Mouse (Mus musculus) thymus, adult 2 months (tissue): ENCODE measurements at regions not wholly inside any gene's neighbourhood (a gene's known extent, or its start where the extent isn't known, plus 50 kb on each side); places are given as distances from the start of the nearest gene placed in this dataset.

Source experiments
- DNase-seq: peaks from one replicate; pipeline ENCODE4 v3.0.0; 2021
- H3K27ac ChIP-seq: fragments of 200-500 bp; 2 replicates; pipeline ENCODE4 v1.5.1; 2012; ENCODE audit warnings: low read length, control low read depth; ENCODE audit not compliant: control insufficient read depth, insufficient read depth
- H3K27me3 ChIP-seq: fragments of 200-500 bp; 2 replicates; pipeline ENCODE4 v1.6.1; 2012; ENCODE audit warnings: mild to moderate bottlenecking, low read length, moderate library complexity, mixed read lengths; ENCODE audit not compliant: control insufficient read depth, insufficient read depth
- H3K36me3 ChIP-seq: fragments of 200-500 bp; 2 replicates; pipeline ENCODE4 v1.6.1; 2012; ENCODE audit warnings: mild to moderate bottlenecking, low read length, moderate library complexity; ENCODE audit not compliant: control insufficient read depth, insufficient read depth
- H3K4me1 ChIP-seq: fragments of 200-500 bp; replicated peaks from 2 replicates; pipeline ENCODE4 v1.6.1; 2012; ENCODE audit warnings: low read length; ENCODE audit not compliant: control insufficient read depth, insufficient read depth
- H3K4me3 ChIP-seq: fragments of 200-500 bp; 2 replicates; pipeline ENCODE4 v1.5.1; 2012; ENCODE audit warnings: mild to moderate bottlenecking, low read length, control low read depth, moderate library complexity; ENCODE audit not compliant: control insufficient read depth, insufficient read depth
- CTCF ChIP-seq: fragments of 200-500 bp; IDR thresholded peaks from 2 replicates; pipeline ENCODE4 v1.5.1; 2012; ENCODE audit warnings: mild to moderate bottlenecking, control low read depth, low read length, moderate library complexity, borderline replicate concordance; ENCODE audit not compliant: control insufficient read depth, poor library complexity, insufficient read depth; ENCODE audit errors: extremely low read depth
- POLR2A ChIP-seq: fragments of 200-500 bp; IDR thresholded peaks from 2 replicates; pipeline ENCODE4 v1.6.1; 2012; ENCODE audit warnings: mild to moderate bottlenecking, low read length, control low read depth, moderate library complexity; ENCODE audit not compliant: control insufficient read depth, poor library complexity, insufficient read depth; ENCODE audit errors: extremely low read depth
- WGBS: fragments of 180-500 bp; shearing (Covaris S2); methylation state at CpG from one replicate; pipeline ENCODE4 v1.1.7; 2018; 5-methylcytosine and 5-hydroxymethylcytosine counted together

DNA sequence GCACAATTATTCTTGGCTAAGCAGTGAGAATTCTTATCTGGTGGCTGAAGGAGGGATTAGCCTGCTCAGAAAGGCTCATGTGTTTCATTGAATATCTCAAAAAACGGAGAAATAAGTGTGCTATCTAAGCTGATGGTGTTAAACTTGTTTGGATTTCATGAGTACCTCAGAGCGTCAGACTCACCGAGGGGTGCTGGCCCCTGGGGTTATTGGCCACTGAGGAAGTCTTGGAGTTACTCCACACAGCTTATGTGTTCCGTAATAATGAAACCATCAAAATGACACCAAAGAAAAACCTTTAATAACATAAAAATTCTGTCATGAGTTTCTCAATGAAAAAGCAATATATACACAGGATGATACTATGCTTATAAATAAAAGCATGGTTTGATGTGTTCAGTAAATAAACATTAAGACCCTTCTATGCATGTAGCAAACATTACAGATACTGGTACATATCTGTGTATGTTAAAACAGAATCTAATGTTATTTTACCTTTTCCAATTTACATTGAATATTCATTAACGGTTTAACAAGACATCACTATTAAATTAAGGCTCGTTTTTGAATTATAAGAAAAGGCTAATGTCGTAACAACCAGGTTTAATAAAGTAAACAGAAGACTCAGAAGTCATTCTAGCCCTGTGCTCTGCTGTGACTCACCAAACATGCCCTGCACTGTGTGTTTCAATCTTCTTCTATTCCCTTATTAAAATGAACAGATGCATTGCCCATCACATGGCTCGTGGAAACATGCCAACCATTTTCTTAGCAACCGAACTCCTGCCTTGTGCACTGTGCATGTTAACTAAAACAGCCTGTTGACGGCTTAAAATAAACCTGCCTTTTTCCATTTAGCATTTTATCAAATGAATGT, 124.7 kb downstream of the Lca5 start:
- Histone ChIP-seq H3K4me1 (no peaks in the 10 kb centered on the region), H3K4me3 (no peak overlapping the region), H3K27ac (no peak overlapping the region), H3K27me3 (no peaks in the 10 kb centered on the region), H3K36me3 (no peaks in the 10 kb centered on the region)
- TF ChIP-seq POLR2A (no peak), CTCF (no peak)
- 92% methylated on average over 10 of the region's 10 CpGs for WGBS
- no peak for DNase-seq

DNA sequence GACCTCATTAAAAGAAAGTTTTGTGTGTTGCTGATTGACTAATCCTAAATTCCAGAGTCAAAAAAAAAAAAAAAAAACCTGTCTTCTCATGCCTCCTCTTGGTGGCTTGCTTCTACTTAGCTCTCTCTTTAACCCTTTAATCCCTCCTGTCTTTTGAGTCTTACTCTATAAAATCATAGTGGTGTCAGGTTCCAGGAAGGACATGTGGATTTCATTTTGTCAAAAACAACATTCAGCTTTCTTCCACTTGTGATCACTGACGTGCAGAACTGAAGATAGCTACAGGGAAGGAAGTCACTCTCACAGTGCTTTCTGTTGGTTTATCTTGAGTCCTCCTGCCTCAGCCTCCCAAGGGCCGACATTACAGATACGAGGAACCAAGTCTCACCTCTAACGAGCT, 132.2 kb downstream of the Lca5 start:
- WGBS, result 81% methylated on average over 4 of the region's 4 CpGs
- H3K27ac ChIP-seq, result no peak overlapping the region
- TF ChIP-seq CTCF, result no peak
- TF ChIP-seq POLR2A, result no peak
- H3K4me3 ChIP-seq, result no peak overlapping the region
- H3K27me3 ChIP-seq, result no peaks in the 10 kb centered on the region
- H3K36me3 ChIP-seq, result no peaks in the 10 kb centered on the region
- H3K4me1 ChIP-seq, result no peaks in the 10 kb centered on the region
- DNase-seq, result no peak

- 95% methylated on average over 4 of the region's 4 CpGs for WGBS
- no peaks in the 10 kb centered on the region for H3K36me3 ChIP-seq
- DNase-seq, result no peak
These were observed 132.8 kb downstream of the Lca5 start for GRCm38 (mm10) chr9:83308092-83308491.

DNA sequence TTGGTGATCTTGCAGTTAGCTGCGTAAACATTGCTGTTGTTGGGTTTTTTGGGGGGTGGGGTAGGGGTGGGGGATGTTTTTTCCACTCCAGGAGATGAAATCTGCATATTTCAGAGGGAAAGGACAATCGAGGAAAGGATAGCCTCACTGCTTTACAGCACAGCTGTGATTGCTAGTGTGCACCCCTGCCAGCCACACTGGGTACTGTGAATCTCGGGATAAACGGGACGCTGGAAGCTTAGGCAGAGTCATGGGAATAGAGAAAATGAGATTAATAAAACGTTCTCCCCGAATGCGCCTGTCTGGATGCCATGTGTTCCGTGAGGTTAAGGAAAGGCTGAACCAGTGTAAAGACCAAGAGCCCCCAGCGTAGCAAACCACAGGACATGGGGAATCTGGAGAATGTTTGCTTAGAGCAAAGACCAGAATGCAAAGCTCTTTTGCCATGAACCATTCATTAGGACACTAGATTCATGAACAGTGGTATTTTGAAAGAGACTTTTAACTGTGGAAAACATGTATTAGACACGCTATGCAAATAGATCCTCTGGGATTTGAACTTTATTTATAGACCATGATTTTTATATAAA, 133.5 kb downstream of the Lca5 start:
- H3K27me3 ChIP-seq, result no peaks in the 10 kb centered on the region
- TF ChIP-seq POLR2A (no peak), CTCF (no peak)

More at GRCm38 (mm10) chr9:83308092-83308491, 132.8 kb downstream of the Lca5 start:
- no peaks in the 10 kb centered on the region for H3K27me3 ChIP-seq
- H3K4me1 ChIP-seq, result no peaks in the 10 kb centered on the region
- no peak overlapping the region for H3K4me3 ChIP-seq
- TF ChIP-seq POLR2A (no peak), CTCF (no peak)
- no peak overlapping the region for H3K27ac ChIP-seq

GRCm38 (mm10) chr9:83304925-83305324, 136.0 kb downstream of the Lca5 start:
- DNase-seq, result no peak
- TF ChIP-seq CTCF (no peak), POLR2A (no peak)
- no peak overlapping the region for H3K27ac ChIP-seq
- 86% methylated on average over 7 of the region's 7 CpGs for WGBS
- no peaks in the 10 kb centered on the region for H3K27me3 ChIP-seq
- no peaks in the 10 kb centered on the region for H3K4me1 ChIP-seq
- no peaks in the 10 kb centered on the region for H3K36me3 ChIP-seq
- H3K4me3 ChIP-seq, result no peak overlapping the region

More for the DNA sequence above, 133.5 kb downstream of the Lca5 start:
- H3K36me3 ChIP-seq, result no peaks in the 10 kb centered on the region
- WGBS, result 93% methylated on average over 11 of the region's 11 CpGs
- H3K27ac ChIP-seq, result no peak overlapping the region
- no peaks in the 10 kb centered on the region for H3K4me1 ChIP-seq
- DNase-seq, result no peak
- H3K4me3 ChIP-seq, result no peak overlapping the region

GRCm38 (mm10) chr9:83300500-83300899, 140.4 kb downstream of the Lca5 start:
- Histone ChIP-seq H3K4me1 (no peaks in the 10 kb centered on the region), H3K4me3 (no peak overlapping the region), H3K27me3 (no peaks in the 10 kb centered on the region), H3K36me3 (no peaks in the 10 kb centered on the region), H3K27ac (no peak overlapping the region)
- 76% methylated on average over 4 of the region's 4 CpGs for WGBS
- DNase-seq, result no peak
- TF ChIP-seq POLR2A, result no peak
- no peak for TF ChIP-seq CTCF

- WGBS, result 97% methylated on average over 2 of the region's 2 CpGs
- no peak overlapping the region for H3K27ac ChIP-seq
- no peaks in the 10 kb centered on the region for H3K27me3 ChIP-seq
- no peak overlapping the region for H3K4me3 ChIP-seq
- DNase-seq, result no peak
- no peaks in the 10 kb centered on the region for H3K4me1 ChIP-seq
- no peaks in the 10 kb centered on the region for H3K36me3 ChIP-seq
- TF ChIP-seq POLR2A, result no peak
- TF ChIP-seq CTCF, result no peak
These were observed 140.9 kb downstream of the Lca5 start for GRCm38 (mm10) chr9:83300044-83300443.
